Mouse (Mus musculus): ENCODE data around the gene Stxbp6.
"Not testable (repeated sequence)": the region's sequence is repeated elsewhere in the genome, so short reads cannot be mapped to it uniquely, and the experiment has no call there.

The Stxbp6 gene

GRCm38 (mm10) chr12:45053319-45053718 is 21.2 kb downstream of the Stxbp6 start:
- no peak for DNase-seq

- DNase-seq = no peak
Observed at GRCm38 (mm10) chr12:45052860-45053259, 21.6 kb downstream of the Stxbp6 start.

- no peak for DNase-seq
Observed at GRCm38 (mm10) chr12:45049894-45050293, 24.6 kb downstream of the Stxbp6 start.

GRCm38 (mm10) chr12:45047711-45048110 is 26.8 kb downstream of the Stxbp6 start:
- DNase-seq = not testable (repeated sequence)

GRCm38 (mm10) chr12:45047172-45047571 is 27.3 kb downstream of the Stxbp6 start:
- no peak for DNase-seq

- DNase-seq = no peak
Observed at GRCm38 (mm10) chr12:45044581-45044980, 29.9 kb downstream of the Stxbp6 start.

GRCm38 (mm10) chr12:45042591-45043091 is 31.9 kb downstream of the Stxbp6 start:
- DNase-seq = peak; percentile 19 to 41

- no peak for DNase-seq
Observed at GRCm38 (mm10) chr12:45037496-45037895, 37.0 kb downstream of the Stxbp6 start.

GRCm38 (mm10) chr12:45037091-45037490 is 37.4 kb downstream of the Stxbp6 start:
- no peak for DNase-seq

GRCm38 (mm10) chr12:45030681-45031080 is 43.8 kb downstream of the Stxbp6 start:
- no peak for DNase-seq

- peak; percentile 60 to 61 for DNase-seq
Observed at GRCm38 (mm10) chr12:45026347-45026746, 48.2 kb downstream of the Stxbp6 start.

- DNase-seq = peak in 1 of 2 experiments; percentile 13
Observed at GRCm38 (mm10) chr12:45020018-45020417, 54.5 kb downstream of the Stxbp6 start.

- DNase-seq = no peak
Observed at GRCm38 (mm10) chr12:45019059-45019822, 55.3 kb downstream of the Stxbp6 start.

- peak; percentile 69 to 78 for DNase-seq
Observed at GRCm38 (mm10) chr12:45013246-45013756, 61.2 kb downstream of the Stxbp6 start.

GRCm38 (mm10) chr12:45011436-45012089 is 62.9 kb downstream of the Stxbp6 start:
- peak; percentile 64 to 76 for DNase-seq

GRCm38 (mm10) chr12:45011006-45011405 is 63.5 kb downstream of the Stxbp6 start:
- no peak for DNase-seq

GRCm38 (mm10) chr12:45009984-45010611 is 64.4 kb downstream of the Stxbp6 start:
- DNase-seq = no peak

GRCm38 (mm10) chr12:45006569-45006968 is 67.9 kb downstream of the Stxbp6 start:
- no peak for DNase-seq

GRCm38 (mm10) chr12:45006049-45006448 is 68.5 kb downstream of the Stxbp6 start:
- DNase-seq = no peak

- DNase-seq = no peak
Observed at GRCm38 (mm10) chr12:45001996-45002395, 72.5 kb downstream of the Stxbp6 start.

- DNase-seq = no peak
Observed at GRCm38 (mm10) chr12:44997422-44997821, 77.1 kb downstream of the Stxbp6 start.

GRCm38 (mm10) chr12:44996897-44997296 is 77.6 kb downstream of the Stxbp6 start:
- DNase-seq = no peak

GRCm38 (mm10) chr12:44996274-44996673 is 78.2 kb downstream of the Stxbp6 start:
- no peak for DNase-seq

Data from cerebellum, postnatal 10 days (tissue).